Mouse (Mus musculus) kidney, embryonic 14.5 days (tissue): ENCODE results near the gene Galntl5. TPM values are rescaled to one million over a fixed set of nuclear protein-coding genes. Genes with fewer than 3 reads are reported as not detected.

Experiments
- ATAC-seq: fragments of 200-750 bp; cut with Nextera tagmentation; 2 replicates; pipeline ENCODE4 v1.8.0; 2017; ENCODE audit warnings: moderate number of reproducible peaks, mild to moderate bottlenecking, moderate TSS enrichment, moderate library complexity; ENCODE audit not compliant: low FRiP score, low TSS enrichment
- H3K27ac ChIP-seq: fragments of 300-500 bp; sonication (generic); 2 replicates; pipeline ENCODE4 v1.5.1; 2014; ENCODE audit warnings: low read depth, mild to moderate bottlenecking, low read length, moderate library complexity, mixed read lengths
- H3K27me3 ChIP-seq: fragments of 300-500 bp; sonication (generic); 2 replicates; pipeline ENCODE4 v1.6.1; 2014; ENCODE audit warnings: mild to moderate bottlenecking, low read length; ENCODE audit not compliant: control insufficient read depth, insufficient read depth
- H3K36me3 ChIP-seq: fragments of 300-500 bp; sonication (generic); 2 replicates; pipeline ENCODE4 v1.6.1; 2014; ENCODE audit warnings: low read length, mixed read lengths; ENCODE audit not compliant: control insufficient read depth, insufficient read depth
- H3K4me1 ChIP-seq: fragments of 300-500 bp; sonication (generic); 2 replicates; pipeline ENCODE4 v1.6.1; 2014; ENCODE audit warnings: low read length, mixed read lengths; ENCODE audit not compliant: control insufficient read depth, insufficient read depth
- H3K4me2 ChIP-seq: fragments of 300-500 bp; sonication (generic); replicated peaks from 2 replicates; pipeline ENCODE4 v1.6.1; 2014; ENCODE audit warnings: low read depth, mild to moderate bottlenecking, low read length
- H3K4me3 ChIP-seq: fragments of 300-500 bp; sonication (generic); 2 replicates; pipeline ENCODE4 v1.5.1; 2014; ENCODE audit warnings: mild to moderate bottlenecking, low read length
- H3K9ac ChIP-seq: fragments of 300-500 bp; sonication (generic); 2 replicates; pipeline ENCODE4 v1.6.1; 2014; ENCODE audit warnings: low read depth, mild to moderate bottlenecking, low read length, moderate library complexity
- H3K9me3 ChIP-seq: fragments of 300-500 bp; sonication (generic); 2 replicates; pipeline ENCODE4 v1.6.1; 2016; ENCODE audit warnings: low read length; ENCODE audit not compliant: control insufficient read depth
- WGBS: fragments of 180-500 bp; shearing (Covaris S2); extraction: QIAGEN DNeasy Blood & Tissue Kit; methylation state at CpG from one replicate; pipeline ENCODE4 v1.1.7; 2014; 5-methylcytosine and 5-hydroxymethylcytosine counted together
- polyA plus RNA-seq: library from polyadenylated mRNA; unstranded; fragments of >200 nt; fragmentation: Nextera tagmentation; extraction: Ambion mirVana; gene quantifications from 2 replicates; pipeline ENCODE4 v1.2.1, GENCODE M21; 2014

The Galntl5 gene
- polyA plus RNA-seq, result not detected in 2 replicates

DNA sequence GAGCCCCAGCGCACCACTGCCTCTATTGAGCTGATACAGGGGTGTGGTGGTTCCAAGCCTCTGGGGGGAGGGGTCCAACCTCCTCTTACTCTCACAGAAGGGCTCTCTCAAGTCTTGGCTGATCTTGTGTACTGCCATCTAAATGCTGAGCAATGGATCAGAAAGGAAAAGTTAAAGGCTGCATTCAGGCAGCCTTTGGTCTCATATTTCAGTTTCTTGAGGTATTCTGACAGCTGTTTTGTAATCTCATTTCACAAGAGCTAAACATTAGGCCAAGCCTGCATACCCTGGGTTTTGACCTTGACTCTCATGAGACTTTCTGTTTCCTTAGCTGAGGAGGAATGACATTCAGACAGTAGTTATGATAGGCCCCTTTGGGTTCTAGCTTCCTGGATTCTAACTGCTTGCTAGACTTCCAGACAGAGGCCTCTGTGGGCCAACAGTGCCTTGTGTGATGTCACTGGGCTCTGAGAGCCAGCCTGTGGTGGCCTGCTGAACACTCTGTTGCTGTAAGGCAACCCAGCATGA is at the start of gene Galntl5:
Galntl5 (plus strand) TSS at position 457 of the 528 bp plus-strand sequence.
- 94% methylated on average over 1 of the region's 1 CpGs for WGBS
- no peak for ATAC-seq
- no peaks in the 10 kb centered on the region for H3K9me3 ChIP-seq
- H3K36me3 ChIP-seq, result no peaks in the 10 kb centered on the region
- no peaks in the 10 kb centered on the region for H3K27me3 ChIP-seq
- no peaks in the 10 kb centered on the region for H3K4me1 ChIP-seq
- H3K27ac ChIP-seq, result no peak within 1 kb of the TSS
- no peak within 1 kb of the TSS for H3K4me2 ChIP-seq
- no peak within 1 kb of the TSS for H3K4me3 ChIP-seq
- no peak within 1 kb of the TSS for H3K9ac ChIP-seq

DNA sequence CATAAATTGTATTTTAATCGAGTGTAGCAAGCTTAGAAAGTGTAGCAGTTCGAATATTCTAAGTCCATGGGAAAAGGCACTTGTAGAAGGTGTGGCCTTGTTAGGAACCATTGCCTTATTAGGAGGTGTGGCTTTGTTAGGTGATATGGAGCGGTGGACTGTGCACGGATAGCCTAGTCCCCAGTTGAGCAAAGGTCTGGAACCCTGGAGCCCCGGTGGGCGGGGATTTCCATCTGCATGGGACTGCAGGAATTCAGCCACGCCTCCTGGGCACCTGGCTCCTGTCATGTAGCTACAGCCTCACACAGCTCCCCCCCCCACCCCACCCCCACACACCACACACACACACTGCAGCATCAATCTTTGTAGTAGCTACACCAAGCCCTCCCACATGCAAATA is 34.6 kb upstream of the Galntl5 start:
- WGBS, result 71% methylated on average over 7 of the region's 7 CpGs
- Histone ChIP-seq H3K4me1 (no peaks in the 10 kb centered on the region), H3K27ac (no peak overlapping the region), H3K9ac (no peak overlapping the region), H3K4me3 (no peak overlapping the region), H3K27me3 (no peaks in the 10 kb centered on the region), H3K4me2 (no peak overlapping the region), H3K36me3 (no peaks in the 10 kb centered on the region), H3K9me3 (no peaks in the 10 kb centered on the region)
- no peak for ATAC-seq

DNA sequence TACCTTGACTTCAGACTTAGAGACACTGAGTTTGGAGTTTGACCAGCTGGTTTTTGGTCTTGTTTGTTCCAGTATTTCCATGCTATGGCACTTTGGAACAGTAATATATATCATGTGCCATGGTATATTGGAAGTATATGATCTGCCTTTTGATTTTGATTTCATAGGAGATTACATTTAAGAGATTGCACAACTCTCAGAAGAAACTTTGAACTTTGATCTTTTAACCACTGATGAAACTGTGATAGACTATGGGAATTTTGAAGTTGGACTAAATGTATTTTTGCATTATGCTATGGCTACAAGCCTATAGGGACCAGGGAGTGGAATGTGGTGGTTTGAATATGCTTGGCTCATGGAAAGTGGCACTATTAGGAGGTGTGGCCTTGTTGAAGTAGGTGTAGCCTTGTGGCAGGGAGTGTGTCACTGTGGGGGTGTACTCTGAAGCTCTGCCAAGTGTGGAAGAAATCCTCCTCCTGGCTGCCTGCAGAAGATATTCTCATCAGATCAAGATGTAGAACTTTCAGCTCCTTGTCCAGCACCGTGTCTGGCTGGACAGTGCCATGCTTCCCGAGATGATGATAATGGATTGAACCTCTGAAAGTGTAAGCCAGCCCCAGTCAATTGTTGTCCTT is 31.8 kb upstream of the Galntl5 start:
- WGBS, result 75% methylated on average over 2 of the region's 2 CpGs
- H3K4me1 ChIP-seq, result no peaks in the 10 kb centered on the region
- no peak for ATAC-seq
- no peaks in the 10 kb centered on the region for H3K36me3 ChIP-seq
- no peak overlapping the region for H3K4me2 ChIP-seq
- H3K27ac ChIP-seq, result no peak overlapping the region
- H3K4me3 ChIP-seq, result no peak overlapping the region
- no peaks in the 10 kb centered on the region for H3K27me3 ChIP-seq
- no peaks in the 10 kb centered on the region for H3K9me3 ChIP-seq
- no peak overlapping the region for H3K9ac ChIP-seq

DNA sequence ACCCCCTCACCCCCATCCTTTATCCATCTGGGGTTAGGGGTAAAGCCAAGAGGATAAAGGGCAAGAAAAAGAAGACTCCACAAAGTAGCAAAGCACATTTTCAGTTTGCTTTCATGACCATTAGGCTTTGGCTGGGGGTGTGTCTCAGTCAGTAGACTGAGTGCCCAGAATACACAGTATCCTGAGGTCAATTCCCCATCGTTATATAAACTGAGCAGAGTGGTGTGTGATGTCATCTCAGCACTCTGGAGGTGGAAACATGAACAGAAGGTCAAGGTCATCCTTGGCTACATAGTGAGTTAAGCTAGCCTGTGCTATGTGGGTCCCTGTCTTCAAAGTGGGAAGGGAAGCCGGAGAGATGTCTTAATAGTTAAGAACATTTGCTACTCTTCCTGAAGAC is 27.8 kb upstream of the Galntl5 start:
- Histone ChIP-seq H3K36me3 (no peaks in the 10 kb centered on the region), H3K27ac (no peak overlapping the region), H3K4me1 (no peaks in the 10 kb centered on the region), H3K9me3 (no peaks in the 10 kb centered on the region), H3K4me2 (no peak overlapping the region), H3K9ac (no peak overlapping the region), H3K4me3 (no peak overlapping the region), H3K27me3 (no peaks in the 10 kb centered on the region)
- 81% methylated on average over 2 of the region's 2 CpGs for WGBS
- no peak for ATAC-seq

DNA sequence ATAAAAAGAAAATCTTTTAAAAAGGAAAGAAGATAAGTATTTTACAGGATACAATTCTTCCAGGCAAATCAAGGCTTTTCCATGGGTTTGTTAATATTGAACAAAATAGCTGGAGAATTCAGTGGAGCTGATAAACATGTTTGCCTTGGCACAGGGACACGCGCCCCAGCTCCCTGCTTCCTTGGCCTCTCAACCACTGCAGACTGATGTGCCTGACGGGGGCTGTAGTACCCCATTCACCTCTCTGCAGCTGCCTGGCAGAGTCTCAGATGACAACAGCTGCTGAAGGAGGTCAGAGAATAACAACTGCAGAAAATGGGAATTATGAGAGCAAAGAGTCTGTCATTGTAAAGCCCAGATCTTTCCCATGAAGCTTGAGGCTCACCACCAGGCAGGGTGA is 27.3 kb upstream of the Galntl5 start:
- Histone ChIP-seq H3K9me3 (no peaks in the 10 kb centered on the region), H3K27me3 (no peaks in the 10 kb centered on the region), H3K27ac (no peak overlapping the region), H3K4me1 (no peaks in the 10 kb centered on the region), H3K4me3 (no peak overlapping the region), H3K9ac (no peak overlapping the region), H3K4me2 (no peak overlapping the region), H3K36me3 (no peaks in the 10 kb centered on the region)
- ATAC-seq, result no peak
- 66% methylated on average over 3 of the region's 3 CpGs for WGBS

DNA sequence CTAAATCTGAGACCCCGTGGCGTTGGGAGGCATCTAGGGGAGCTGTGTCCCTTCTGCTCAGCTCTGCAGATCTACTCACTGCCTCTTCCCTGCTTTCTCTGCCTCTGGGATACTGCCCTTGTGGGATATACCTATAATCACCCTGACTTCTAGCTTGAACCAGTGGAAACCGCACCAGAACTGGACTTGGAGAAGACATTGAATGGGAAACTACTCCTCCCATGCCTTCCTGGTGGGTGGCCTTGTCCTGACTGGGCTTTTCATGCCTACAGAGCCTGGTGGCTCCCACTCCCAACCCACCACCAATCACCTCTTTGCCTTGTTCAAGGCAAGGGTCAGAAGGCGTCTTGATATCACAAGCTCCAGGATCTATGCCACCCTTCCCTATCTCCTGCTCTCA is 26.4 kb upstream of the Galntl5 start:
- Histone ChIP-seq H3K4me1 (no peaks in the 10 kb centered on the region), H3K9ac (no peak overlapping the region), H3K27me3 (no peaks in the 10 kb centered on the region), H3K4me2 (no peak overlapping the region), H3K36me3 (no peaks in the 10 kb centered on the region), H3K4me3 (no peak overlapping the region), H3K27ac (no peak overlapping the region), H3K9me3 (0 out of 2 replicates have a peak, but pooled peaks cover 4% of the 10 kb centered on the region)
- WGBS, result 84% methylated on average over 4 of the region's 4 CpGs
- ATAC-seq, result no peak

DNA sequence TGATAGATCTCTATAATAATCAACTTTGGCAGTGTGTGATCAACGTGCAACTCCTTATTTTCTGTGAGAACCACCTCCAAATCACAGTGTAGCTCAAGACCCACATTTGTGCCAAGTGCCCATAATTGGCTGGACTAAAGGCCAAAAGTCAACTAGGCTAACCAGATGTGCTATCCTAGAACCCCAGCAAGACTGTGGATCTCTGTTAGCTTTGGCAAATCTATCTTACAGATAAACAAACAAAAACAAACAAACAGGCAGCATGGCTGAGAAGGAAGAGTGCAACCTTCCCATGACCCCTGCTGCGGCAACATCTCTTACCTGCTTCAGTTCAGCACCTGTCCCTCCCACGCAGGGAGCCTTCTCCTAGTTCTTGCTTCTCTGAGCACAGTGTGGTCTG is 25.9 kb upstream of the Galntl5 start:
- H3K27ac ChIP-seq, result no peak overlapping the region
- WGBS, result 74% methylated on average over 3 of the region's 3 CpGs
- no peak overlapping the region for H3K4me3 ChIP-seq
- no peaks in the 10 kb centered on the region for H3K36me3 ChIP-seq
- H3K4me1 ChIP-seq, result no peaks in the 10 kb centered on the region
- no peak overlapping the region for H3K9ac ChIP-seq
- ATAC-seq, result no peak
- H3K9me3 ChIP-seq, result 0 out of 2 replicates have a peak, but pooled peaks cover 4% of the 10 kb centered on the region
- H3K4me2 ChIP-seq, result no peak overlapping the region
- H3K27me3 ChIP-seq, result no peaks in the 10 kb centered on the region

DNA sequence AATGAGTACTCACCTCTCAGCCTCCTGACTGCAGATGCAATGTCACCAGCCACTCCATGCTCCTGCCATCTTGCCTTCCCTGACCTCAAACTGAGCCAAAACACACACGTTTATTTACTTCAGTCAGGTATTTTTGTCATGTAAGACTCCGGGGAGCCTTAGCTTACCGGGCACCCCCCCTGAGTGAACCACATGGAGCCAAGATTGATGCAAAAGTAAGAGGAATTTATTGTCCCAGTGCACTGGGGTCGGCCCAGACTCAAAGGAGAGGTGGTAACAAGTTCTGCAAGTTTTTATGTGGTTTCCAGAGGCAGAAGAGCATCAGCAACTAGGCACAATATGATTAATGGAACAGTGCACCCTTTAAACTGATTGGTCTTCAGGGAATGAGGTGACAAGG is 24.1 kb upstream of the Galntl5 start:
- H3K4me1 ChIP-seq, result no peaks in the 10 kb centered on the region
- H3K4me3 ChIP-seq, result no peak overlapping the region
- H3K27ac ChIP-seq, result no peak overlapping the region
- no peaks in the 10 kb centered on the region for H3K36me3 ChIP-seq
- H3K9ac ChIP-seq, result no peak overlapping the region
- H3K4me2 ChIP-seq, result no peak overlapping the region
- H3K27me3 ChIP-seq, result no peaks in the 10 kb centered on the region
- H3K9me3 ChIP-seq, result 0 out of 2 replicates have a peak, but pooled peaks cover 4% of the 10 kb centered on the region
- ATAC-seq, result no peak
- WGBS, result 46% methylated on average over 4 of the region's 4 CpGs

DNA sequence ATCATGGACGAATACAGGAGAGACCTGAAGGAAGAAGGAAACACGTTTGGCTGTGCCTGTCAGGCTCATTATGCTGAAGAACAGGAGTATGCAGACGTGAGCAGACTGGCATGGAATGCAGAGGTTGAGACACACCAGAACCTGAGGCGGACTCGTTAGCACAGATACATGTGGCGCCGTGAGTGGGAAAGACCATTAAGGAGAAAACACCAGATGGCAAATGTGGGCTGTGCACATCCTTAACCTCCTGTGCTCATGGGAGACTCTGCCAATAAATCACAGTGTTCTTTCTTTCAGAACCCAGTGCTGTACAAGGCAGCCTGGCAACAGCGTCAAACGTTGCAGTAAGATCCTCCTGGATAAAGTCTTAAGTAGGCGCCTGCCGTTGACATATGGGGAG is 20.7 kb upstream of the Galntl5 start:
- 37% methylated on average over 11 of the region's 11 CpGs for WGBS
- no peaks in the 10 kb centered on the region for H3K36me3 ChIP-seq
- H3K9ac ChIP-seq, result no peak overlapping the region

More for the DNA sequence above, 20.7 kb upstream of the Galntl5 start:
- Histone ChIP-seq H3K27me3 (no peaks in the 10 kb centered on the region), H3K4me1 (no peaks in the 10 kb centered on the region), H3K4me2 (no peak overlapping the region), H3K27ac (no peak overlapping the region), H3K9me3 (0 out of 2 replicates have a peak, but pooled peaks cover 4% of the 10 kb centered on the region), H3K4me3 (no peak overlapping the region)
- ATAC-seq, result no peak
